Comparison of ENCODE assay signal across 9 mouse cellular contexts in the genomic region with DNA sequence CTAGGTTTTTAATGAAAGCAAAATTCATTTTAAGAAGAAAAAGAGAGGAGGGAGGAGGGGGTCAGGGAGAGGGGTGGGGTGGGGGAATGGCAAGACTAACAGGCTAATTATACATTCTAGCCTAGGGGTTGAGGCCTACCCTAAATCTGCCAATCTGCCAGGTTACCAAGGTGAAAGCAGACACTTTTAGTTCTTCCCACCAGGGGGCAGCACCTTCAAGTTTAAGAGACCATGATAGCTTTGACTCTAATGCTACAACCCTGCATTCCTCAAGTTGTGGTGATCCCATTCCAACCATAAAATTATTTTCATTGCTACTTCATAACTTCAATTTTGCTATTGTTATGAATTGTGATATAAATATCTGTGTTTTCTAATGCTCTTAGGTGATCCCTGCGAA. TPM values are rescaled to one million over a fixed set of nuclear protein-coding genes. Genes with fewer than 3 reads are reported as not detected.
DNase-seq lines count a peak whose midpoint lies in the region; ATAC-seq and TF ChIP-seq lines count a peak whose summit lies in the region.
"Had no signal": no experiment of that assay in that cellular context is flagged by ENCODE, and none has a peak within 500 bp of the region (broad histone marks: within the 10 kb centered on the region; RNA-seq: fewer than 3 reads in every experiment).

No protein-coding gene starts in this region.

- ATAC-seq in kidney, embryonic 16.5 days (ENCODE audit: low FRiP score, low TSS enrichment) = peak; percentile 59; the same call in 1 of the 2 replicates

- no peaks in the 10 kb centered on the region for H3K79me2 ChIP-seq in liver, adult 2 months (ENCODE audit: control insufficient read depth, insufficient read depth, low read length)

- no peaks in the 10 kb centered on the region for H3K36me3 ChIP-seq in kidney, embryonic 16.5 days (ENCODE audit: insufficient read depth, low read length)
- no peaks in the 10 kb centered on the region for H3K36me3 ChIP-seq in liver, adult 2 months (ENCODE audit: control insufficient read depth, insufficient read depth, low read length)
- H3K36me3 ChIP-seq: heart, embryonic 15.5 days had no signal

- H3K4me2 ChIP-seq in kidney, embryonic 16.5 days (replicated peaks; ENCODE audit: low read depth, low read length) = no peak overlapping the region
- H3K4me2 ChIP-seq: heart, embryonic 15.5 days had no signal

- TF ChIP-seq CTCF in liver, adult 2 months (IDR thresholded peaks at IDR 0.05; ENCODE audit: low read depth, low read length) = peak; percentile 29; the same call in 1 of the 2 replicates

- no peak for TF ChIP-seq POLR2A in liver, adult 2 months (IDR thresholded peaks at IDR 0.05; ENCODE audit: extremely low read depth, insufficient read depth, low read length)

- no peak overlapping the region for H3K9ac ChIP-seq in kidney, embryonic 16.5 days (replicated peaks; ENCODE audit: low read length)
- no peak overlapping the region for H3K9ac ChIP-seq in liver, adult 2 months (ENCODE audit: low read depth, low read length)
- H3K9ac ChIP-seq: heart, embryonic 15.5 days had no signal

- H3K27me3 ChIP-seq in kidney, embryonic 16.5 days (ENCODE audit: insufficient read depth, low read length) = no peaks in the 10 kb centered on the region
- no peaks in the 10 kb centered on the region for H3K27me3 ChIP-seq in liver, adult 2 months (ENCODE audit: control insufficient read depth, insufficient read depth, low read length)
- H3K27me3 ChIP-seq: heart, embryonic 15.5 days had no signal

- H3K9me3 ChIP-seq in kidney, embryonic 16.5 days (ENCODE audit: low read length) = no peaks in the 10 kb centered on the region
- H3K9me3 ChIP-seq: heart, embryonic 15.5 days had no signal

- H3K27ac ChIP-seq in kidney, embryonic 16.5 days (ENCODE audit: low read length) = no peak overlapping the region
- H3K27ac ChIP-seq in liver, adult 2 months (replicated peaks; ENCODE audit: insufficient read depth, low read depth, low read length) = no peak overlapping the region
- H3K27ac ChIP-seq: heart, embryonic 15.5 days had no signal

- no peak overlapping the region for H3K4me3 ChIP-seq in kidney, embryonic 16.5 days (ENCODE audit: low read length)
- no peak overlapping the region for H3K4me3 ChIP-seq in liver, adult 2 months (ENCODE audit: insufficient read depth, low read depth, low read length)
- H3K4me3 ChIP-seq: heart, embryonic 15.5 days had no signal

- WGBS in kidney, embryonic 16.5 days = 70% methylated on average over 1 of the region's 1 CpGs
- 67% methylated on average over 1 of the region's 1 CpGs for WGBS in liver, adult 2 months

- peak; percentile 15 for DNase-seq in 3134 (ENCODE audit: extremely low read depth, insufficient read length, low spot score)
- peak; percentile 58 for DNase-seq in Muller cell, postnatal 12 days (ENCODE audit: inconsistent ontology term)
- peak; percentile 80 for DNase-seq in cerebellum, adult 9-11 months
- DNase-seq in frontal cortex, postnatal 36 days (ENCODE audit: low spot score in 2 of 2) = peak; percentile 46 to 80
- peak; percentile 59 for DNase-seq in liver, adult 2 months (ENCODE audit: extremely low read depth, low read depth, low spot score)
- peak; percentile 56 for DNase-seq in ovary, postnatal 36 days (ENCODE audit: low spot score)
- peak; percentile 81 for DNase-seq in thymus, postnatal 25 days

- H3K4me1 ChIP-seq in kidney, embryonic 16.5 days (ENCODE audit: insufficient read depth, low read length) = 0 out of 2 replicates have a peak, but pooled peaks cover 6% of the 10 kb centered on the region
- H3K4me1 ChIP-seq in liver, adult 2 months (ENCODE audit: control insufficient read depth, insufficient read depth, low read length) = no peaks in the 10 kb centered on the region

RNA-seq across cellular contexts. Expression of gene Actl9, which starts 6.5 kb away (rescaled TPM):
- polyA plus RNA-seq in kidney, embryonic 16.5 days (2015; fragmentation: Nextera tagmentation; extraction: Ambion mirVana) = not detected in 2 replicates
- total RNA-seq in liver, adult 2 months (2014; rRNA removed) = not detected in 2 replicates
- polyA plus RNA-seq in liver, adult 2 months (2012; rRNA removed) = 0.16 TPM in 1 of 2 replicates, not detected in the other
- polyA plus RNA-seq: heart, embryonic 15.5 days had no signal

RNA-seq across cellular contexts. Expression of gene Zfp101, which starts 44.7 kb away (rescaled TPM):
- polyA plus RNA-seq in kidney, embryonic 16.5 days (2015; fragmentation: Nextera tagmentation; extraction: Ambion mirVana) = 15.9 and 18.9 TPM in 2 replicates
- 4.2 and 6.0 TPM in 2 replicates for total RNA-seq in liver, adult 2 months (2014; rRNA removed)
- polyA plus RNA-seq in liver, adult 2 months (2012; rRNA removed) = 0.68 and 0.73 TPM in 2 replicates

Comparison
In these comparisons a context has a peak if more than half of its experiments do, and no peak if none do; other contexts are left out.
1. DNase-seq: peak in every context shown above with its lines; median percentile 81 in thymus, postnatal 25 days; 80 in cerebellum, adult 9-11 months; 63 in frontal cortex, postnatal 36 days; 59 in liver, adult 2 months; 58 in Muller cell, postnatal 12 days; 56 in ovary, postnatal 36 days; 15 in 3134.